In genomic region chr17:29973226-29973625, GRCm38 (mm10) we compare ENCODE assay signal across 25 mouse cellular contexts. TPM values are rescaled to one million over a fixed set of nuclear protein-coding genes. Genes with fewer than 3 reads are reported as not detected.
DNase-seq lines count a peak whose midpoint lies in the region; ATAC-seq and TF ChIP-seq lines count a peak whose summit lies in the region.
"Had no signal": no experiment of that assay in that cellular context is flagged by ENCODE, and none has a peak within 500 bp of the region (broad histone marks: within the 10 kb centered on the region; RNA-seq: fewer than 3 reads in every experiment).

No protein-coding gene starts in this region.

- TF ChIP-seq CTCF in thymus, adult 2 months (IDR thresholded peaks at IDR 0.05; ENCODE audit: borderline replicate concordance, control insufficient read depth, extremely low read depth, insufficient read depth, low read length, poor library complexity), result no peak

- TF ChIP-seq POLR2A in thymus, adult 2 months (IDR thresholded peaks at IDR 0.05; ENCODE audit: control insufficient read depth, extremely low read depth, insufficient read depth, low read length, poor library complexity), result no peak

- peaks cover 12% of the 10 kb centered on the region for H3K4me1 ChIP-seq in thymus, adult 2 months (replicated peaks; ENCODE audit: control insufficient read depth, insufficient read depth, low read length)
- H3K4me1 ChIP-seq in limb, embryonic 10.5 days, result peaks cover 29% of the 10 kb centered on the region
- H3K4me1 ChIP-seq: lung, embryonic 15.5 days had no signal

- peak; percentile 28 for DNase-seq in thymus, adult 2 months
- DNase-seq in thymus, postnatal 4 days, result no peak
- peak; percentile 49 for DNase-seq in thymus, postnatal 14 days
- no peak for DNase-seq in cerebellum, postnatal 25 days
- no peak for DNase-seq in kidney, postnatal 25 days
- no peak for DNase-seq in limb, embryonic 10.5 days (ENCODE audit: low spot score)
- DNase-seq: adrenal gland, postnatal 10 days; cerebellum, adult 11 months; cerebellum, adult 9-10 months; gastrocnemius, postnatal 14 days; heart, postnatal 36 days; kidney, adult 11 months; kidney, postnatal 14 days; retina, postnatal 1 day; right cerebral cortex, postnatal 14 days had no signal

- WGBS in thymus, adult 2 months, result 14% methylated on average over 7 of the region's 7 CpGs
- 95% methylated on average over 7 of the region's 7 CpGs for WGBS in limb, embryonic 10.5 days

- ATAC-seq in inflammation-experienced regulatory T-cells, adult 6 months, result peak; percentile 95
- ATAC-seq: hindbrain, postnatal 0 days; midbrain, embryonic 13.5 days had no signal

- H3K27me3 ChIP-seq in thymus, adult 2 months (ENCODE audit: control insufficient read depth, insufficient read depth, low read length), result no peaks in the 10 kb centered on the region
- peaks cover 13% of the 10 kb centered on the region; the same call in 1 of the 2 replicates for H3K27me3 ChIP-seq in limb, embryonic 10.5 days (ENCODE audit: low read depth, poor library complexity, severe bottlenecking)
- H3K27me3 ChIP-seq: hindbrain, embryonic 12.5 days; lung, embryonic 15.5 days; neural tube, embryonic 15.5 days had no signal

- no peak overlapping the region for H3K27ac ChIP-seq in thymus, adult 2 months (ENCODE audit: control insufficient read depth, insufficient read depth, low read length)
- H3K27ac ChIP-seq in limb, embryonic 10.5 days, result no peak overlapping the region
- H3K27ac ChIP-seq: embryonic facial prominence, embryonic 13.5 days; forebrain, embryonic 12.5 days; hindbrain, embryonic 12.5 days; hindbrain, postnatal 0 days; left cerebral cortex, adult 2 months; limb, embryonic 13.5 days; lung, embryonic 15.5 days; midbrain, embryonic 13.5 days; neural tube, embryonic 15.5 days had no signal

- H3K9me3 ChIP-seq in limb, embryonic 10.5 days (replicated peaks), result no peaks in the 10 kb centered on the region
- H3K9me3 ChIP-seq: embryonic facial prominence, embryonic 13.5 days; forebrain, embryonic 12.5 days; hindbrain, embryonic 12.5 days; limb, embryonic 13.5 days; lung, embryonic 15.5 days; midbrain, embryonic 13.5 days; neural tube, embryonic 15.5 days had no signal

- H3K4me3 ChIP-seq in thymus, adult 2 months (ENCODE audit: control insufficient read depth, insufficient read depth, low read length), result no peak overlapping the region
- H3K4me3 ChIP-seq in limb, embryonic 10.5 days, result no peak overlapping the region
- H3K4me3 ChIP-seq: embryonic facial prominence, embryonic 13.5 days; forebrain, embryonic 12.5 days; hindbrain, embryonic 12.5 days; left cerebral cortex, adult 2 months; limb, embryonic 13.5 days; lung, embryonic 15.5 days; midbrain, embryonic 13.5 days; neural tube, embryonic 15.5 days had no signal

- no peaks in the 10 kb centered on the region for H3K36me3 ChIP-seq in thymus, adult 2 months (ENCODE audit: control insufficient read depth, insufficient read depth, low read length)
- H3K36me3 ChIP-seq in limb, embryonic 10.5 days, result no peaks in the 10 kb centered on the region
- H3K36me3 ChIP-seq: embryonic facial prominence, embryonic 13.5 days; forebrain, embryonic 12.5 days; hindbrain, embryonic 12.5 days; limb, embryonic 13.5 days; lung, embryonic 15.5 days; midbrain, embryonic 13.5 days; neural tube, embryonic 15.5 days had no signal

RNA-seq across cellular contexts. Expression of gene Mdga1, which starts 3.3 kb away (rescaled TPM):
- polyA plus RNA-seq in thymus, adult 2 months (2012; rRNA removed), result 11.8 and 16.1 TPM in 2 replicates
- polyA plus RNA-seq in inflammation-experienced regulatory T-cells, adult 6 months (2017; shearing (Covaris generic)), result not detected
- polyA plus RNA-seq in limb, embryonic 10.5 days (2016; fragmentation: Nextera tagmentation; extraction: Ambion mirVana), result 1.2 and 4.0 TPM in 2 replicates

RNA-seq across cellular contexts. Expression of gene Zfand3, which starts 31.3 kb away (rescaled TPM):
- polyA plus RNA-seq in thymus, adult 2 months (2012; rRNA removed), result 67.3 and 75.6 TPM in 2 replicates
- polyA plus RNA-seq in inflammation-experienced regulatory T-cells, adult 6 months (2017; shearing (Covaris generic)), result 10 to 100 TPM; 17.4 to 33.0 (median 17.9) TPM
- 53.9 and 62.8 TPM in 2 replicates for polyA plus RNA-seq in limb, embryonic 10.5 days (2016; fragmentation: Nextera tagmentation; extraction: Ambion mirVana)

Comparison
In these comparisons a context has a peak if more than half of its experiments do, and no peak if none do; other contexts are left out.
1. DNase-seq: peak in thymus, adult 2 months (single experiment) and thymus, postnatal 14 days (single experiment); none in thymus, postnatal 4 days (single experiment), cerebellum, postnatal 25 days (0 of 2), kidney, postnatal 25 days (0 of 2) and limb, embryonic 10.5 days (single experiment).